Mouse (Mus musculus): ENCODE data around the gene Cntn2.

Gene Cntn2

GRCm38 (mm10) chr1:132542762-132543306 is at the start of gene Cntn2:
Cntn2 (minus strand) TSS chr1:132543256.
- no peak for DNase-seq (ENCODE audit: low spot score)

GRCm38 (mm10) chr1:132592145-132592544 is 49.1 kb upstream of the Cntn2 start:
- no peak for DNase-seq (ENCODE audit: low spot score)

DNA sequence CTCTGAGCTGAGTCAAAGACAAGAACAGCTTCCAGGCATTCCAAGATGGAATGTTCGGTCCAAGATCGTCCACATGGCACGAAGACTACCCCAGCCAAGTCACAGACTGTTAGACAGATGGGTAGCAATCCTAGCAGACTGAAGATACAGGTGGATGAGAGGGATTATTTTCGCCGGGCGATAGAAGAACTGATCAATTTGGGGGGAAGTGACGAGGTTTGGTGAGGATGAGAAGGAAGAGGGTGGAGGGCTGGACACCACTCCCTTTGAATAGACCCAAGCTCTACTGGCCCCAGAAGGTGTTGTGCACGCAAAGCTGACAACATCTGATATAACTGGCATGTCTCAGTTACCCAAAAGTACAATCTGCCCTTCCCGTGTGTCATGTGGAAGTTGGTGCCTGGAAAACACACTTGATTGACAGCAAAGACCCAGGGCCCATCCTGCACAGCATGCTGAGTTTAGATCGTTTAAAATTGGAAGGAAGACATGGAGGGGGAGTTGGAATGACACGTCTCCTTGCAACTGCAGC is 48.4 kb upstream of the Cntn2 start:
- DNase-seq (ENCODE audit: low spot score), result no peak

- no peak for DNase-seq (ENCODE audit: low spot score)
These were observed 43.7 kb upstream of the Cntn2 start for GRCm38 (mm10) chr1:132586679-132587201.

DNA sequence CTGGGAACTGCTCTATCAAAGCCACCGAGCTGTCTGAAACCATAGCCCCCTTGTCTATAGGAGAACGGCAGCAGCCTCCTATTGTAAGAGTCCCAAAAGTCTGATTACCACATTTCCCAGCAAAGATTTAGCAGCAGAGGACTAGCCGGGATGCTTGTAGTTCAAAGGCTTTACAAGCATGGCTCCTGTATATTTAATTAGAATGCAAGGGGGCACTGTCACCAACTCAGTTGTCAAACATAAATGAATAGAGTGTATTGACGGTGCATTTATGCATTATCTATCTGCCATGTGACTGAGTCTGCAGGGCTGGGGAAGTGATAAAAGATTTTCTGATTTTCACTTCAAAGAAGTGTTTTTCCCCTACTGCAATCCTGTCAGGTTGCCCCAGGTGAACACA is 42.3 kb upstream of the Cntn2 start:
- DNase-seq (ENCODE audit: low spot score), result no peak

DNA sequence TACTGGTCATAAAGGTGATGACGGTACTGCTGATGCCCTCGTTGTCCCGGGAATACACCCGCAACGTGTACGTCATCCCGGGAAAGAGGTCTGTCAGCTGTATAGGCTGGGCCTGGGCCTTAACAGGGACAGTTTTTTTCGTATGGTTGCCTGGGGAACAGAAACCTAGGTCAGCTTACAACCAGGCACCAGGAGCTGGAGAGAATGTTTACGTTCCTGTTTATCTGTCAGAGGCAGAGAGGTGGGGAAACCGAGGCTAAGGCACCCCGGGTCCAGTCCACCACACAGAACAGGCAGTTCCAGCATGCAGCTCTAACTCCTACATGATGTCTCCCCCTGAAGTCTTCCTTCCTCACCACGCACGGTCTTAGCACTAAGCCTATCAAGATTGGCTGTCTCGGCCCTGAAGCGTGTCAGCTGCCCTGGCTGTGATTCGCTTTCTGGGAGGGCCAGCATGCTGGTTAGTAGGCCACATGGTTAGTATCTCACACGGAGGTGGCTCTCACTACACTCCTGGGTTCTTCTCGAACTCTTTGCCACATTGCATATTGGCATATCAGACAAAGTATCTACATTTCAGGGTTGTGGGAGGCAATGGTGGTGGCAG is 40.0 kb upstream of the Cntn2 start:
- DNase-seq (ENCODE audit: low spot score), result no peak

GRCm38 (mm10) chr1:132581845-132582839 is 39.1 kb upstream of the Cntn2 start:
- no peak for DNase-seq (ENCODE audit: low spot score)

- no peak for DNase-seq (ENCODE audit: low spot score)
These were observed 37.0 kb upstream of the Cntn2 start for GRCm38 (mm10) chr1:132580063-132580462.

- DNase-seq (ENCODE audit: low spot score), result no peak
These were observed 33.8 kb upstream of the Cntn2 start for GRCm38 (mm10) chr1:132576845-132577244.

DNA sequence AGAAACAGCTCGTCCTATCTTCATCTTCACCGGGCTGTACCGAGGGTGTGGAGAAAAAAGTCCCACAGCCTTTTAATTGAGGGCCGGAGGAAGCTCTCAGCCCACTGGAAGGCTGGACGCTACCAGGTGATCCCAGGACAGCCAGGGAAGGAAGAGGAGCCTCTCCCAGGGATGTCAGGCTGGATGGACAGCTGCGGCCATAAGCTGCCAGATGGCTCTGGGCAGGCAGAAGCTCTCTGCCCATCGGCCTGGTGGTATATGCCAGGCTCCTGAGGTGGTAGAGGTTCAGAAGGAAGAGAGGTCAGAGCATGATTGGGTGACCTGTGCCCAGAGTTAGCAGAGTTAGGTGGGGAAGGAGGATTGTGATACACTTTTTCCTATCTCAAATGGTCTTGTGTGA is 29.8 kb upstream of the Cntn2 start:
- DNase-seq (ENCODE audit: low spot score), result no peak

DNA sequence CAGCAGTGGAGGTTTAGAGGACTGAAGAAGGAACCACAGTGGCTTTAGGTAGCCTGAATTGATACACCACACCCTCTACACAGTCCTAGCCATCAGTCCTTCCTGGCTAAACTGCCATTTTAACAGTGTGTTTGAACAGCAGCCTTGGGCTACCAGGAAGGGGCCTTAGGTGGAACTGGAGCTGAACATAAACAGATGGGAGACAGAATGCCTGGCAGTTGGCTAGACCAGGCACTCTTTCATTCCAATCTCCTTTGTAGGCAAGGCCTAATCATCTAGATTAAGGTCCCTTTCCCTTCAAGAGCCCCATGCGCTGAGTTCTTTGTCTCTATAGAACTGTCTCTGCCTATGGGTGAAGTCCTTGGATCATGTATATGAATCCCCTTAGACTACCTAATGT is 28.6 kb upstream of the Cntn2 start:
- DNase-seq (ENCODE audit: low spot score), result no peak

- DNase-seq (ENCODE audit: low spot score), result no peak
These were observed 27.9 kb upstream of the Cntn2 start for GRCm38 (mm10) chr1:132570906-132571305.

DNA sequence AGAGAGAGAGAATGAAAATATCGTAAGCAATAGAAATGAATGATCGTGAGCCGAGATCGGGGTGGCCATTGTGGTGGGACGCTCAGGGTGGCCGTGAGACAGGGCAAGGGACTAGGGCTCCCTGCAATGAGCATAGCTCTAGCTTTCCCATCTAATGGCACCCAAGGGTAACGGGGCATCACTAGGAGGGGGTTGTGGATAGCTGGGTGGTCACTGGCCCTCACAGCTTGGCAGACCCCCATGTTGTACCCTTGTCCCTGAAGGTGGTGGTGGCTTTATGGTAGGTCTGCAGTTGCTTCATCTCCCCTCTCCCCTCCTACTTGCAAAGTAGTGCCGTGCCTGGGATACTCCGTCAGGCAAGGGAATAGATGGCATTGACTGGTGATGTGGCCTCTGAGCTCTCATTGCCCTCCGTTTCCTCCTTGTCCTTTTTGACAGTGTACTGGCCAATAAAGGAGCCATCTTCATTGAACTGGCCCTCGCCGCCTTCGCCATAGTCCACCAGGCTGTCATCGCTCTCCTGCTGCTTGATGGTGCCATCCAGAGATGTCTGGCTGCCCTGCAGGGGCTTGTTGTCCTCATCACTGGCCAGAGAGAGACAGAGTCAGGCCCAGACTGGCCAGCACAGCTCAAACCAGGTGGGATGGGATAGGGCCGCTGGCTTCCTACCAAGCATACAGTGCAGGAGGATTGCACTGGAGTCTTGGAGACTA is 27.2 kb upstream of the Cntn2 start:
- no peak for DNase-seq (ENCODE audit: low spot score)

DNA sequence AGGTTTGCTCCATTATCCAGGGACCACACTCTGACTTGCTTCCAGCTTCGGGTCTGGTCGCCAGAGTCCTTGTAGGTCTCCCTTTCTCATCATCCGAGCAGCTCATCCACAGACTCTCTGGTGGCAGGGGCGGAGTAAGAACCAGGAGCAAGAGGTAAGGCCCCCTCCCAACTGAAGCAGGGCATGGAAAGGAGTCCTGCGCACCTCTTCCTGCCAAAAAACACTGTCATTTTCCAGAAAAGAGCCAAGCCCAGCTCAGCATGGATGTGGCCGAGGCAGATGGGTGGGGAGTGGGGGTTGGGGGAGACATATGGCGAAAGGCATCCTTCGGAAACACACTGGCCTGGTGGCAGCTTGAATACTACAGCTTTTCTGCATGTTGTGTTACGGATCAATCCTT is 26.5 kb upstream of the Cntn2 start:
- no peak for DNase-seq (ENCODE audit: low spot score)

DNA sequence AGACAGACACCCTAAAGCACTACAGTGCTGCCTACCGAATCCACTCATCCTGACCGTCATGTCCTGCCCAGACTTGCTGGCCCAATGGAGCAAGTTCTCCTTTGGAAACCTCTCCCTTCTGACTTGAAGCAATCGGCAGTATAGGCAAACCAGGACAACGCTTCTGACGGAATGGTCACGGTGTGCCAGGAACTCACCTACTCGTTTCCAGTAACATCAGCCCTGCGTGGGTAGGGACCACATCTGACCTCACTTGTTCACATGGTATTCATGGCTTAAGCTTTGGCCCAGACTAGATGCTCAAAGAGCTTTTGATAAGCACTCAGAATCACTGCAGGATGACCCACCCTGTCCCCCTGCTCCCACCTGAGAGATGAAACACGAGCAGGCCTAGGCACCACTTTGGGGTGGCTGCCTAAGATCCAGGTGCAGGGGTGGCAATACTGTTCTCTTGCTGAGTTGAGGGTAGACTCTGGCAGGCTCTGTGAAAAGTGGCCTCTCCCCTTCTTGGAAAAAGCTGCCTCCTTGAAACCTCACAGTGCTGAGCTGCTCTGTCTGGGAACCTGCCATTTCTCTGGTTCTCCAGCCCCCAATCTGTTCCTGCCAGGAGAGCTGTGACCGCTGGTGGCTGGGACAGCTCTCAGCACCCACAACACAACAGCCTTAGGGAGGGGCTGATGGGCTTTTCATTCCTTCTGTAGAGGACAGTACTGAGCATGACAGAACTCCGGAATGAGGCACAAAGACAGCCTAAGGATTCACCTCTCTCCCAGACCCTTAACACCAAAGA is 24.5 kb upstream of the Cntn2 start:
- no peak for DNase-seq (ENCODE audit: low spot score)

GRCm38 (mm10) chr1:132565766-132566165 is 22.7 kb upstream of the Cntn2 start:
- DNase-seq (ENCODE audit: low spot score), result no peak

- DNase-seq (ENCODE audit: low spot score), result peak; percentile 41
These were observed 21.9 kb upstream of the Cntn2 start for GRCm38 (mm10) chr1:132564946-132565345.

DNA sequence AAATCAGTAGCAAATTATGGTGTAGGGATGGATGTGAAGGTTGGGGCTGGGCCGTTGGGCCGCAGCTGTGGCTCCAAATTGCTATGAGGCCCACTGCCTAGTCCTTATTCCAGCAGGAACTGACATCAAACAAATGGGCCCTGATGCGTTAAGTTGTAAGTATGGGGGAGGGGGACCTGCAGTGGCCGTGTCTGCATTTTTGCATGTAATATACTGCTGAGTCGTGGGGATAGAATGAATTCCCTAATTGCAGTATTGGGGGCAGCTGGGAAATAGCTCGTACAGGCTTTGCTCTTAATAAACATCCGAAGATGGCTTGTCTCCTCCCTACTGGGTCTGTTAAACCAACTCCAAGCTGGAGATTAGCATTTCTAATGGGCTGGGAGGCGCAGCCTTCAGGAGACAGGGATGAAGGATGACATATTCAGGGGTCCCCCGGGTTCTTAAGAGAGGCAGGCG is 19.3 kb upstream of the Cntn2 start:
- DNase-seq (ENCODE audit: low spot score), result no peak

- peak; percentile 26 for DNase-seq (ENCODE audit: low spot score)
These were observed 18.0 kb upstream of the Cntn2 start for GRCm38 (mm10) chr1:132560907-132561700.

- DNase-seq (ENCODE audit: low spot score), result no peak
These were observed 16.0 kb upstream of the Cntn2 start for GRCm38 (mm10) chr1:132559045-132559444.

Measured in ovary, adult 18-20 months (tissue).